Mouse (Mus musculus): Measurements from ENCODE around the gene Tatdn2.
A peak's percentile ranks its signal among the peaks of the same experiment; 100 is the strongest.
"Not testable (repeated sequence)": the region's sequence is repeated elsewhere in the genome, so short reads cannot be mapped to it uniquely, and the experiment has no call there.

Gene Tatdn2

DNA sequence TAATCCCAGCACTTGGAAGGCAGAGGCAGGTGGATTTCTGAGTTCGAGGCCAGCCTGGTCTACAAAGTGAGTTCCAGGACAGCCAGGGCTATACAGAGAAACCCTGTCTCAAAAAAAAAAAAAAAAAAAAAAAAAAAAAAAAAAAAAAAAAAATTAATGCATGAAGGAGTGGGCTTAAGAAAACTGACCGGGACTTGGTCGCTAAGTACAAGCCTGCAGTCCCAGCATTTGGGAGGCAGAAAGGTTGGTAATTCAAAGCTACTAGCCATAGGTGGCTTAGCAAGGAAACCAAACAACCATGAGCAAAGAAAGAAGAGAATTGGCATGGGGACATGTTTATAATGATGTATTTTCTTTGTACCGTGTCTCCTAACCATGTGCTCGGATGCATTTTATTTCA is 16.5 kb downstream of the Tatdn2 start:
- DNase-seq (ENCODE audit: low spot score in 2 of 2), result not testable (repeated sequence)

DNA sequence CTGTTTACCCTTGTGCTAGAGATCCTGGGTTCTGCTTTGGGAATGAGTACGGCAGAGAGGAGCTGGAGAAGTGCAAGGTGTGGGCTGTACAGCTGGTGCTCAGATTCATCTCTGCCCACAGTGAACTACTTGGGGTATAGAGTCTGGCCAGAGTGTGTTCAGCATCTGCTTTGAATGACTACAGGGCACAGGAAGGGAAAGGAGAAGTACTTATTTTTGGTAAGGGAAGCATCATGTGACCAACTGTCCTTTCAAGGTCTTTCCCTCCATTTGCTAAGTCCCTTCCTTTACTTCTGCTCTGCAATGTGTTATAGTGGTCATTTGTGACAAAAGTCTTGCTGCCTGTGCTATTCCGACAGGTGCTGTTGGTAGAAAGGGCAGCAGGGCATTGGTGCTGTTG is 17.4 kb downstream of the Tatdn2 start:
- DNase-seq (ENCODE audit: low spot score in 2 of 2), result no peak

DNA sequence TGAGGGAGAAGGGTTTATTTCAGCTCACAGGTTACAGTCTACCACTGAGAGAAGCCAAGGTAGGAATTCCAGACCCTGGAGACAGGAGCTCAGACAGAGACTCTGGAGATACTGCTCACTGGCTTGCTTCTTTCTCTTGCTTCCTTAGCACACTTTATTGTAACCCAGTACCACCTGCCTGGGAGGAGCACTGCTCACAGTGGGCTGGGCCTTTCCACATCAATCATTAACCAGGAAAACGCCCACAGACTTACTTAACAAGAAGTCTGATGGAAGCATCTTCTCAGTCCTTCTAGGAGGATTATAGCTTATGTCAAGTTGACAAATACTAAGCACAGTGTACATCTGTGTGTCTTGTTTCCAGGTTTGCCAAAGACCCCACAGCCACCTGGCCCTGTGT is 17.9 kb downstream of the Tatdn2 start:
- DNase-seq (ENCODE audit: low spot score in 2 of 2), result no peak

DNA sequence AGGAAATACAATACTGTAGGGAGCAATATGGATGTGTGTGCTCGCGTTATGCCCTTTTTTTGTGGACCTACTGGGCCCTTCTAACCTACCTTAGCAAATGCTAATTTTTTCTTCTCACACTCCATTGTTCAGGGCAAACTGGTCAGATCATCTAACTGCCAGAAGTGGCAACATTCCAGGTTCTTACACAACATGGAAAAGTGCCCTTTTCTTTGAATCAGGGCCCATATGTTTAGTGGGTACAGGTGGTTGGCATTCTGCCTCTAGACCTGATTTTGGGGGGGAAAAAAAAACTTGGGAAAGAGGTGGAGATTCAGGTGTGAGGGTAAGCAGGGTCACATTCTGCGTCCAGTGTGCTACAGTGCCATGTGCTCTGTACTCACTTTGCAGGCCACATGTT is 20.7 kb downstream of the Tatdn2 start:
- no peak for DNase-seq (ENCODE audit: low spot score in 2 of 2)

DNA sequence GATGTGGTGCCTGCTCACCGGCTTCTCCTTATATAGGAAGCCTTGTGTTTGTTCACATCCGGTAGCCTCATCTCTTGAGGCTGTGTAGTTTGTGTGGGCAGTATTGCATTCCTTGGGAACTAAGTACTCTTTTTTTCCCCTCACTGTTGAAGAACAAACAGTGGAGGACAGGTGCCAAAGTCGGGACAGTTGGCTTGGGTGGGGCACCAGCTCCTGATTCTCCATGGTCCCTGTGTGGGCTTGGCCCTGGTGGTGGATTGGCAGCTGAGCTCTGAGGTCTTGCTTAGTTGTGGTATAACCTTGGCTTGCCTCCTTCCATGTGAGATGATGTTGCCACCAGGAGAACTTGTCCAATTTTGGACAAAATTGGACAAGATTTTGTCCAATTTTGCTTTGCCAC is 23.0 kb downstream of the Tatdn2 start, which contains the start of gene Ghrl:
Ghrl (minus strand) TSS at position 3 of the 400 bp plus-strand sequence.
- DNase-seq (ENCODE audit: low spot score in 2 of 2), result no peak

DNA sequence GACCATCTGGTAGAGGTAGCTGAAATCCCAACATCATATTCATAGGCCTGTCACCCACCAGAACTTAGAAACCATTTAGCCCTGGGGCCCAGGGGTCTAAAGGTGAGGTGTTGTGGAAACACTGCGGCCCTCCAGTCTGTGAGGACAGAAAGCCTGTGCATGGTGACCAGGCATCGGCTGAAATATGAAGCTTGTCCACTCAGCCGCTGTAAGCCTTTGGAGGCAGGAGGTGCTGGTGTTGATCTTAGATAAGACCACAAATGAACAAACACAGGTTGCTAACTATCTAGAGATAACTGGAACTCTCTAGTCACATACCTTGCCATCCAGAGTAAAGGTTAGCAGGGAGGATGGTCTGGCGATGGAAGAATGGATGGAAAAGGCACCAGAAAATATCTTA is 24.2 kb downstream of the Tatdn2 start:
- no peak for DNase-seq (ENCODE audit: low spot score in 2 of 2)

DNA sequence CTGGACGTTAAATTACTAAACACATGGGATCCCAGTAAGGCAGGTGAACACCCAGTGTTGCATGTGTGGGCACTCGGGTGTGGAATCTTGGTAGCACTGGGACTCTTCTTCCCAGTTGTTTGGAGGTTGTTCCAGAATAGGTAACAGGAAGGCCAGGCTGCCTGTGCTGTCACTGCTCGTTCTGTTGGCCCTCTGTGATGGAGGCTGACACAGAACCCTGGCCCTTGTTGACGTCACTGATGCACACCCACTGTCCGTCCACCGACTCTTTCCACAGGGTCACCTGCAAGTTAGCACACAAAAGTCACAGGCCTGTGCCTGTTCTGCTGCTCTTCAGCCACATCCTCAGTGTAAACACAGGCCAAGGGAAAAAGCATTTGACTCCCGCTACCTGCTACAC is 31.3 kb downstream of the Tatdn2 start:
- no peak for DNase-seq (ENCODE audit: low spot score in 2 of 2)

DNA sequence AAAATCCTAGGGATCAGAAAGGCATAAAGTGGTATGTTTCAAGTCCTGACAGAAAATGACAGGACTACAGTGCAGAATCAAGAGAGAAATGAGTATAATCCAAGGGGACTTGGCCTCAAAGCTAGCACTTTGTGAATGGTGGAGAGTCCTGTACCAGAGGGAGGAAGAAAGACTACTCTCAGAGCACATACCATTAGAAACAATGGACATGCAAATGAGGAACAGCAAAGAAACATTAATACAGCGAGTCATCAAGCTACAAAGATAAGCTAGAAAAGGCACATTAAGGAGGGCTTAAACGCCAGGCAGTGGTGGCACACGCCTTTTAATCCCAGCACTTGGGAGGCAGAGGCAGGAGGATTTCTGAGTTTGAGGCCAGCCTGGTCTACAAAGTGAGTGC is 34.4 kb downstream of the Tatdn2 start:
- DNase-seq (ENCODE audit: low spot score in 2 of 2), result no peak

DNA sequence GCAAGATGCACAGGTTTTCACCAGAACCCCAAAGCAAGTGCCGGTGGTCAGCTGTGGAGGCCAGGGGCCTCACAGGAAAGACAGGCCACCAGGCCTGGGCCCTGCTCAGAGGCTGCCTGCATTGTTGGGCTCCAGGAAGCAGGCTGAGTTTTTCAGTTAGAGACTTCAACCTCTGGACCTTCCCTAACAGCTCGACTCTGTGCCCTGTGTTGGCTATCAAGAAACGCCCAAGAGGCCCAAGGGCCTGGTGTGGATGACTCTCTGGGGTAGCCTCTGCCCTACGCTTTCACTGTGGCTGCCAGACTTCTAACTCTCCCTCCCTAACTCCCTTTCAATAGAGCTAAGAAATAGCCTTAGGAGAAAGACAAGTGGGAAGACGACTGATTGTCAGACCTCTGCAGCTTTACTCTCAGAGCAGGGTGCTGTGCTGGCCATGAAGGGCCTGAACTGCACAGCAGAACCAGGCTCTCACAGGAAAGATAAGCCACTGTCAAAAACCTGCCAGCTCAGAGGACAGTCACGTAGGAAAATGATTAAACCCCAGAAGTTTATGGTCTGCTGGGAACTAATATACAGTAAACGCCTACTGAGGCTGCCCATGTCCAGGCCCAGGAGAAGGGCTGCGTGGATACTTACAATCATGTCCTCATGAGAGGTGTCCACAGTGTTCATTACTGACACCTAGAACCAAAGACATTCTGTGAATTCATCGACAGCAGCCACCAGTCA is 40.6 kb downstream of the Tatdn2 start:
- DNase-seq (ENCODE audit: low spot score in 2 of 2), result no peak

DNA sequence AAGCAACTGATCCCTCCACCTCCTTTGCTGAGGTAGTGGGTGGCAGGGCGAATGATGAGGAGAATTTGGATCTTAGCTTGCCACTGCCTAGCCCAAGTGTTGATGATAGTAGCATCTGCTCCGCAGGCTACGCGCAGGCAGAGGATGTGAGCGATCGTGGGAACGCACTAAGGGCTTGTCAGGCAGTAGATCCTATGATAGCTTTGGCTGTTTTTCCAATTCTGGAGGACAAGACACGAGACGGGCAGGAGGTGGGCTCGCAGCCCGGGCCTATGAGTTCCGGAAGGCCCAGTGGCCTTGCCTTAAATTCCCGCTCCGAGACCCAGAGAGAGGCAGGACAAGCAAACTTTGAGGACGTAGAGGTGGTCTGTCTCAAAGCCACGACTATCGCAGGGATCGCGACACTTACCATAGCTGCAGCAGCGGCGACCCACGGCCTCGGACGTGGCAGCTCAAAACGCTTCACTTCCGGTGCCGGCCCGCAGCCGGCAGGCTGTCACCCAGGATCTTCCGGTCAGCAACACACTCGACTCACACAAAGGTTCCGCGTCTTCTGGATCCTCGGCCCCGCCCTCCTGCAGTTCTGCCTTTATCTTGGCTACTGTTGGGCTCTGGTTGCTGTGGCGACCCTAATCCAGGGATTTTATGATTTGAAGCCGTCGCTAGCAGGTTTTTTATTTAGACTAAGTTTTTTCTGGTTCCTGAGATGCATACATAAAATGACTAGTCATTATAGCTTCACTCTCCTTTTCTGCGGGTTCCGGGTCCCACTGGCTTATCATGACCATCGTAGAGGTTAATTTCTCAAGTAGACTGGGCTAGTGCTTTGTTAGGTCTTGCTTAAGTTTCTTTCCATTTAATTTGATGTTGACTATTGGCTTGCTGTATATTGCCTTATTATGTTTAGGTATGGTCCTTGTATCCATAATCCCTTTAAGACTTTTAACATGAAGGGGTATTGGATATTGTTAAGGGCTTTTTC is 43.7 kb downstream of the Tatdn2 start, which contains the start of gene Sec13:
Sec13 (minus strand) TSS at position 508 of the 982 bp plus-strand sequence.
- peak; percentile 84 to 90 for DNase-seq (ENCODE audit: low spot score in 2 of 2)

DNA sequence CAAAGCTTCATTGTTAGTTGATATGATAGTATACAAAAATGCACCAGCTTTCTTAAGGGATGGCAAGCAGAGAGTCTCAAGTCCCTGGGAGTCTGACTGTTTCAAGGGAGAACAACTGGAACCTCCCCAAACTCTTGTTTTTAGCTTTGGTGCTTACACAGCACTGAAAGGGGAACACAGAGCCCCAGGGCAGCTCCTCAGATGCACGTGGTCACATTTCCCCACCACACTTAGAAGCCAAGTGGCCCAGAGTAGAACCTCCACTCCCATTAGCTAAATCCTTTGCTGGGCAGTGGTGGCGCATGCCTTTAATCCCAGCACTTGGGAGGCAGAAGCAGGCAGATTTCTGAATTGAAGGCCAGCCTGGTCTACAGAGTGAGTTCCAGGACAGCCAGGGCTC is 44.6 kb downstream of the Tatdn2 start:
- DNase-seq (ENCODE audit: low spot score in 2 of 2), result no peak

DNA sequence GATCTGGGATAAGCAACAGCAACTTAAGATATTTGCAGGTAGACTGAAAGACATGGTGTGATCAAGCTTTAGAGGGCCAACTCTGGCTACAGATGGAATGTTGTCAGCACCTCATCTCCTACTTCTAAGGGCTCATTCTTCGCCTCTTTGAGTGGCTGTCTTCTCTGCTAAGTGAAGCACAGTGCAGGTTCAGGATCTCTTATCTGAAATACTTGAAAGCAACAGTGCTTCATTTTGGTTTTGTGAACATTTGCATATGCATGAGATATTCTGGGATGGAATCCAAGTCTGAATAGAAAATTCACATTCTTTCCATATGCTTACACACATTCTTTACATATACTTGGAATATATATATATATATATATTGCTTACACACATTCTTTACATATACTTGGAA is 45.5 kb downstream of the Tatdn2 start:
- DNase-seq (ENCODE audit: low spot score in 2 of 2), result no peak

DNA sequence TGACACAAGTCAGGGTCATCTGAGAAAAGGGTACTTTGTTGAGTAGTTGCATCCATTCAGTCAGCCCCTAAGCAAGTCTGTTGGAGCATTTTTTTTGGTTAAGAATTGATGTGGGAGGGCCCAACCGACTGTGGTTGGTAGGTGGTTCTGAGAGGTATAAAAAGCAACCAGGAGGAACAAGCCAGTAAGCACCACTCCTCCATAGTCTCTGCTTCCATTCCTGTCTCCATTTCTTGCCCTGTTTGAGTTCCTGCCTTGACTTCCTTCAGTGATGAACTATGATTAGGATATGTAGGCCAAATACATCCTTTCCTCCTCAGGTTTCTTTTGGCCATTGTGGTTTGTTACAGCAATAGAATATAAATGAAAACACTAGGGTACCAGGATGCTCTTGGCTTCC is 46.3 kb downstream of the Tatdn2 start:
- no peak for DNase-seq (ENCODE audit: low spot score in 2 of 2)

DNA sequence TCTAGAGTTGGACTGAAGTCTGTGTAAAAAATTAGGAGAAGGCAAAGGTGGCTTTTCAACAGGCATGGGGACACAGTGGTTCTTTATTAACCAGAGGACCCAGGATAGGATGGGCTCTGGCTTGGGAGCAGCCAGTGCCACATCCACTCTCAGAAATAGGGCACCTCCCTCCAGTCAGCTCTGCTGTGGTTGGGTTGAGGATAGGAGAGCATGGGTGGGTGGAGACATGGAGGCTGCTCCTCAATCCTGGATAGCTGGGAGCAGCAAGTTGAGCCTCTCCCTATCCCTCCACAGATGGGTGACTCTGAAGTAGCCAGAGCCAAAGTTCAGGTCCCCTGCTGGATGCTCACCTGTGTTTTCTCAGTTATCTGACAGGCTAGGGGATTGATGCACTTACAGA is 48.3 kb downstream of the Tatdn2 start:
- DNase-seq (ENCODE audit: low spot score in 2 of 2), result no peak

DNA sequence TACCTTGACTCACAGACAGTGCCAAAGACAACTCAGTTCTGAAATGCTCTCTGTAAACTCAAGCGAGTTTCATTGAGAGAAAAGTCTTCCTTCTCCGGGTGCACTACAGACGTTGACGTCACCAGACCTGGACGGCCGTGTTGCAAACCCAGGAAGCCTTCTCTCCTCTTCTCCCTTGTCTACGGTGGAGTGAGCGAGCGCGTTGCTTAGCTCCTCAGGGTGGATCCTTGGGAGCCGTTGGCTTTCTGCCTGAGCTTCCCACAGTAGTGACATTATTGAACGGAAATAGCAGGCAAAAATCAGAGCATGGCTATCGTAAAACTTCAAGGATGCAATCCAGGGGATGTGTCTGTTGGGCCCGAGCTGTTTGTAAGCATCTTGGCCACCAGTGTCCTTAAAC is 50.4 kb downstream of the Tatdn2 start:
- DNase-seq (ENCODE audit: low spot score in 2 of 2), result no peak

DNA sequence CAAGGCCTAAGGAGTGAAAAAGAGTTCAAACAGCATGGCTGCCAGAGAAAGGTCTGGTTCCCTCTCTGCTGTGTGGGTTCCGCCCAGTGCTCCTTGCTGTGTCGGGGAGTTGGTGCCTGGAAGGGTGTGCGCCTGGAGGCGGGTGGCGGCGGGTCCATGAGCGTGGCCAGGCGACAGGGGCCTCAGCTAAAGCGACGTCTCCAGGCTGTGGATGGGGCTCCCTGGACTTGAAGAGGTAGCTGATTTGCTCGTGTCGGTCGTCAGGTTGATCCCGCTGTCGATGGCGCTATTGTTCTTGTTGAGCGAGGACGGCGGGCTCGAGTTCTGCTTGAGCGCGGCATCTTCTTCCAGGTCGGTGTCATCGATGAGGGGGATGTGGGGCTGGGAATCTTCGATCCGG is 51.5 kb downstream of the Tatdn2 start:
- no peak for DNase-seq (ENCODE audit: low spot score in 2 of 2)

DNA sequence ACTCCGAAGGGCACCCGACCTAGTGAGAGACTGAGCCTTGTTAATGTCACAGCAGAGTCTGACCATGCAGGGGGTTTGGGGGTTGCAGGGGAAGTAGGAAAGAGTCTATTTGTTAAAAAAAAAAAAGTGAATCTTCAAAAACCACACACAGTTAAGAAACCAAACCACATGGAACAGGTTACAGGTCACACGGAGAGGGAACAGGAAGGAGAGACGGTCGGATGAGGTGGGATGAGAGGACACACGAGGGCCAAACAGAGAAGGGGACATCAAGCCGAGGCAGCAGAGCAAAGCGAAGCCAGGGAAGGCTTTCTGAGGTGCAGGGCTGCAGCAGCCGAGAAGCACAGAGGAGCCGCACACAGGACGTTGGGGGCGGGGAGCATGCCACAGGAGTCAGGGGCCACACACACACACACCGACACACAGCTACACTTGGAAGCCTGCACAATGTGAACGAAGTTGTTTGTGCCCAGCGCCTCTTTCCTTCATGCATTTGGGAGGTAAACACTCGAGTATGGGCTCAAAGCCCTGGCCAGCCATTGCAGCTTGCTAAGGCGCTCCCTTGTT is 52.4 kb downstream of the Tatdn2 start:
- DNase-seq (ENCODE audit: low spot score in 2 of 2), result no peak
